Mouse (Mus musculus) kidney, postnatal 36 days (tissue): ENCODE data around the gene Gm12569.

Experiments used
- DNase-seq, 2 experiments: peaks; one replicate each; pipeline ENCODE4 v3.0.0; 2021 to 2022; ENCODE audit warnings: mixed read lengths in 2 of 2

The Gm12569 gene

GRCm38 (mm10) chr11:51220308-51220707 lies at the start of gene Gm12569:
Gm12569 (plus strand) TSS chr11:51220473.
- DNase-seq, result no peak

- no peak for DNase-seq
These were observed 17.5 kb upstream of the Gm12569 start for GRCm38 (mm10) chr11:51202726-51203125.

- DNase-seq, result no peak
These were observed 12.5 kb upstream of the Gm12569 start for GRCm38 (mm10) chr11:51207758-51208157.

GRCm38 (mm10) chr11:51211426-51211825 lies 8.8 kb upstream of the Gm12569 start:
- DNase-seq, result no peak

- no peak for DNase-seq
These were observed 6.3 kb upstream of the Gm12569 start for GRCm38 (mm10) chr11:51214021-51214420.

- DNase-seq, result no peak
These were observed 785 bp upstream of the Gm12569 start for GRCm38 (mm10) chr11:51219396-51219980.

GRCm38 (mm10) chr11:51227104-51227503 lies 6.8 kb downstream of the Gm12569 start:
- DNase-seq, result peak in 1 of 2 experiments; percentile 10

- DNase-seq, result no peak
These were observed 14.4 kb downstream of the Gm12569 start for GRCm38 (mm10) chr11:51234626-51235025.

GRCm38 (mm10) chr11:51242897-51243296 lies 22.6 kb downstream of the Gm12569 start:
- no peak for DNase-seq

- DNase-seq, result no peak
These were observed 36.7 kb downstream of the Gm12569 start for GRCm38 (mm10) chr11:51257006-51257405.

GRCm38 (mm10) chr11:51261680-51262219 lies 41.5 kb downstream of the Gm12569 start, which contains the start of gene Clk4:
Clk4 (plus strand) TSS chr11:51261730.
- no peak for DNase-seq

GRCm38 (mm10) chr11:51262342-51263285 lies 42.3 kb downstream of the Gm12569 start, which contains the start of gene BC049762:
BC049762 (minus strand) TSS chr11:51263046.
- peak; percentile 99 to 100 for DNase-seq

- peak; percentile 91 to 93 for DNase-seq
These were observed 43.1 kb downstream of the Gm12569 start for GRCm38 (mm10) chr11:51263286-51263831.

GRCm38 (mm10) chr11:51264352-51264751 lies 44.1 kb downstream of the Gm12569 start:
- peak; percentile 44 to 65 for DNase-seq

GRCm38 (mm10) chr11:51265326-51265725 lies 45.1 kb downstream of the Gm12569 start:
- peak; percentile 39 to 52 for DNase-seq

GRCm38 (mm10) chr11:51274418-51274817 lies 54.1 kb downstream of the Gm12569 start:
- DNase-seq, result no peak
